Mouse (Mus musculus) A20 (cell line): ENCODE measurements around the gene Espnl.

Experiments
- DNase-seq: peaks from one replicate; pipeline ENCODE4 v3.0.0-alpha.2; 2011; ENCODE audit warnings: low read depth, low spot score

Gene Espnl

DNA sequence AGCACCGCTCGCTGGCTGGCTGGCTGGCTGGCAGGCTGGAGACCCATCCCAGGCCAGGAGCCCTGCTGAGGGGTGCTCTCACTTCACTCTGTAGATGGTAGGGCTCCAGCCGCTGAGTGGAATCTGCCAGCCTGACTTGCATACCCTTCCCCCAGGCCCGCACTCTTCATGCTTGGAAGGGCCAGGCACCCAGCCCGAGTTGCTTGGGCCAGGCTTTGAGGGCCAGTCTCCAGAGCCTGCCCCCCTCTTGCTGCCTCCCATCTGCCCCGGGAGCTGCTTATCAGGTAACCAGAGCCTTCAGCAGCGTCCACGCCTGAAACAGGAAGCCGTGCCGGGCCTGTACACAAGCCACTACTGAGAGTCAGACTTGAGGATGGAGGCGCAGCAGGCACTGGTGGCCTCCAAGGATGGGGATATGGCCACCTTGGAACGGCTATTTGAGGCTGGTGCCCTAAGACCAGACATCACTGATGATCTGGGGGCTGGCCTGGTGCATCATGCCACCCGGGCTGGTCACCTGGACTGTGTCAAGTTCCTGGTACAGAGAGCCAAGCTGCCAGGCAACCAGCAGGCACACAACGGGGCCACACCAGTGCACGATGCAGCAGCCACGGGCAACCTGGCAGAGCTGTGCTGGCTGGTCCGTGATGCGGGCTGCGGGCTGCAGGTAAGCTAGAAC, at the start of gene Espnl:
Gene Espnl (plus strand): TSS at position 316 of the 679 bp plus-strand sequence.
- peak; percentile 28 for DNase-seq

DNA sequence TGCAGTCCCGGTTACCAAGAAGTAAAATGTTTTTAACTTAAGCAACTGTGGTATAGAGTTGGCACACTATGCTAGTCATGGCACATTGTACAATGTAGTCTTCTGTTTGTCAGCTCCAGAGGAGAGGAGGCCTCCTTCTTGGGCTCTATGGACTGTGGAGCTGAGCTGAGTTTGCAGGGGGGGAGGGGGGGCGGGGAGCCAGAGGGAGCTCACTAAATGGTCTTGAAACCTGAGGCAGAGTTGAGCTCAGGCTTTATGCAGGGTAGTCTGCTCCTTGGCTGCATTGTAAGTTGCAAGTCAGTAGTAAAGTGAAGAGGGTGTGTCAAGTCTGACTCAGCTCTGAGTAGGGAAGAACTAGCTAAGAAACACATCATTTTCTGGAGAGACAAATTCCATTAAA, 49.6 kb upstream of the Espnl start:
- DNase-seq, result no peak

DNA sequence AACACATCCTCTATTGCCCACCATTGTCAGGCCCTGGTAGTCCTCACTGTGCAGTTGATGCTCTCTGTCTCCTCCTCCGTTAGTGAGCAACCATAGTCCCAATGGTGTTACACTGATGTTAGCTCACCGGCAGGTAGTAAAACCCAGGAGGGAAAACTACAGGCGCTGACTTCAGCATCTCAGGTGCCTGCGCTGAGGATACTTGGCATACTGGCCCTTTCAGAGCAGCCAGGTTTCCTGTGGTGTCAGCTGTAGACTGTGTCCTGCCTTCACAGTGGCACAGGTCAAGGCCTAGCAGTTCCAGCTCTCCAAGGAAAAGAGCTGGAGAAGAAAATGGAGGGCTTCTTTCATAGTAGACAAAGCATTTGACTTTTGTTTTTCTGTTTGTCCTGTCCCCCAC, 45.3 kb upstream of the Espnl start:
- no peak for DNase-seq

DNA sequence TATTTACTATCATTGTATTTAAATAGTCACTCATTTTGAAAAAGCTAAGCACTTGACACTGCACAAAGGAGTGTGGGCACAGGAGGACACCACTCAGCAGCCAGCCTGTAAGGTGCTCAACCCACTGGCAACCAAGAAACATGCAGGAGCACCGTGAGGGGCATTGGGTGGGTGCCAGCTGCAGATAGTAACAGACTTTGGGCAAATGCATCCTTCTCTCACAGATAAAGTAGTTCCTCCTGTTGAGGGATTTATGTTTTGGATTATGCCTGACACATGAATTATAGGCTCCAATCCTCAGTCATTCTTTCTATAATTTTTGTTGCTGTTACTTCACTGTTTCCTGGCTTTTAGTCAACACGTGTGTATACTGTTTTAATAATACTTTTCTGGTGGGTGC, 44.4 kb upstream of the Espnl start:
- no peak for DNase-seq

- no peak for DNase-seq
These were observed 43.3 kb upstream of the Espnl start for GRCm38 (mm10) chr1:91278410-91279119.

DNA sequence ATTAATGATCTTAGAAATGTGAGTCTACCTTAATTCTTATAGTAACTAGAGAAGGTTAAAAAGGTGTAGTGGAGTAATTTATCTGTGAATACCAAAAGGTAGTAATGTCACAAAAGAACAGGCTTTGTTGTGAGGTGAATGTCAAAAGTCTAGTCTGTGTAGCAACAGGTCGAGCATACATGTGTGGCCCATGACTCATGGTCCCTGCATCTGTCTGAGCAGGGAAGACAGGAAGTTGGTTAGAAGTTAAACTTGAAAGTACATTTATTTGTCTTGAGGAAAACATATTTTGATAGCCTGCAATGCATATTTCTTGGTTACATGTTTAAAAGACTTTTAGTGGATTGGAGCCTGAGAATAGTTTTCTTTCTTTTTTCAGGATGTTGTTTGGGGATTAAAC, 42.7 kb upstream of the Espnl start:
- no peak for DNase-seq

DNA sequence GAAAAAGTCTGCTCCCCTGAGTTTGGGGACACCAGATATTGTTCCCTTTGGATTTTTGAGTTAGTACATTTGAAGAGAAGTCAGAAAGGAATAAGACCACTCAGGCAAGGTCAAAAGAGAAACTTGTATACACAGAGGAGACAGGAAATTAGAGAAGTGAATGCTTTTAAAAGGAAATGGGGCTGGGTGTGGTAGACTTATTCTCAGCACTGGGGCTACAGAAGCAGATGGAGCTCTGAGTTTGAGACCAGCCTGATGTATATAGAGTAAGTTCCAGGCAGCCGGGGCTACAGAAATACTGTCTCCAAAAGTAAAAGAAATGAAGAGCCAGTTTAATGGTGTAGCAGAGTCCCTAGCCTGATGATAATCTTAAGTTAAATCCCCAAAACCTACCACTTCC, 39.3 kb upstream of the Espnl start:
- peak; percentile 37 for DNase-seq

GRCm38 (mm10) chr1:91289375-91289774, 32.5 kb upstream of the Espnl start:
- DNase-seq, result no peak

- no peak for DNase-seq
These were observed 29.6 kb upstream of the Espnl start for GRCm38 (mm10) chr1:91292101-91292825.

- no peak for DNase-seq
These were observed 26.3 kb upstream of the Espnl start for GRCm38 (mm10) chr1:91295544-91295943.

GRCm38 (mm10) chr1:91297799-91298744, 23.8 kb upstream of the Espnl start, which contains the start of gene Scly:
TSS of gene Scly (plus strand) at chr1:91298338.
- peak; percentile 96 for DNase-seq

GRCm38 (mm10) chr1:91299026-91299706, 22.7 kb upstream of the Espnl start:
- peak; percentile 56 for DNase-seq

GRCm38 (mm10) chr1:91299707-91300426, 22.0 kb upstream of the Espnl start:
- no peak for DNase-seq

DNA sequence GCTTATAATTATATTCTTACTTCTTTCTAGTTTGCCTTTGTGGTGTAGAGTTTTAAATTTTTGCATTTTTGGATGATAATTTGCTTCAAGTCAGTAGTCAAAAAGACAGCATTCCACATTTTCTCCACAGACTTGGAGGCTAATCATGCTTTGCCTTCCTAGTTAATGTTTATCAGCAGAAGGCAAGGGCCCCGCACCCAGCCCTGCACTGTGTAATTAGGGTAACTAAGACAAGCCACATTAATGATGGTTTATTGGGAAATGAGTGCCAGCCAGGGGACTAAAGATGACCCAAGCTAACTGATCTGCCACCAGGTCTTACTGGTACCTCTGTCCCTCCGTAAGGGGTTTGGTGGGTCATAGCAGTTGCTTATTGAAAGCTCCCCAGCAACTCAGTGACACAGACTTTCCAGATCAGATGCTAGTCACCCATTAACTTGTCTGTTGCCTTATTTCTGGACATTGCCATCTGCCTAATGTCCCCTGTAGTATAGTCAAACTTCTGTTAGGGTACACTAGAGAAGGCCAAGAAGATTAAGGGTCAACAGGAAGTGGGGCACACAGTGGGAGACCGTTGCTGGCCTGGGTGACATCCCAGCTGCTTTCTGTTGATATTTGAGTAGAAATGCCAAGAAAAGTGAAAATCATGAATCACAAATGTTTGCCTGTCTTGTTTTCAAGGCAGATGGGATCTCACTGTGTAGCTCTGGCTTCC, 20.5 kb upstream of the Espnl start:
- no peak for DNase-seq

DNA sequence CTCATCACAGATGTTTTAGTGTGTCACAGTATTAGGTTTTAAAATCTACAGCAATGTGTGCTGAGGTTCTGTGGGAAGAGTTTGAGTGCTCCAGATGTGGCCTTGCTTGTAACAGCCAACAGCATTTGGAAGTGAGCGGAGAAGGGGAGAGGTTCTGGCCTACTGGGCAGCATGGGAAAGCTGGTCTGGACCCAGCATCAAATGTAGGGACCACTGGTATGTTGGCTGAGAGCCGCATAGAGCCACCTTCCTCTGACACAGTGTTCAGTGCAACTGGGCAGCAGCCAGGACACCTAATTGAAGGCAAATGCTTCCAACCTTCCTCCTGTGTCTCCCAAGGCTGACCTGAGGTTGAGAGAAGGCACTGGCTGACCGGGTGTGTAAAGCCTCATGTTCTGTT, 19.9 kb upstream of the Espnl start:
- DNase-seq, result no peak

GRCm38 (mm10) chr1:91304621-91305020, 17.3 kb upstream of the Espnl start:
- DNase-seq, result no peak

DNA sequence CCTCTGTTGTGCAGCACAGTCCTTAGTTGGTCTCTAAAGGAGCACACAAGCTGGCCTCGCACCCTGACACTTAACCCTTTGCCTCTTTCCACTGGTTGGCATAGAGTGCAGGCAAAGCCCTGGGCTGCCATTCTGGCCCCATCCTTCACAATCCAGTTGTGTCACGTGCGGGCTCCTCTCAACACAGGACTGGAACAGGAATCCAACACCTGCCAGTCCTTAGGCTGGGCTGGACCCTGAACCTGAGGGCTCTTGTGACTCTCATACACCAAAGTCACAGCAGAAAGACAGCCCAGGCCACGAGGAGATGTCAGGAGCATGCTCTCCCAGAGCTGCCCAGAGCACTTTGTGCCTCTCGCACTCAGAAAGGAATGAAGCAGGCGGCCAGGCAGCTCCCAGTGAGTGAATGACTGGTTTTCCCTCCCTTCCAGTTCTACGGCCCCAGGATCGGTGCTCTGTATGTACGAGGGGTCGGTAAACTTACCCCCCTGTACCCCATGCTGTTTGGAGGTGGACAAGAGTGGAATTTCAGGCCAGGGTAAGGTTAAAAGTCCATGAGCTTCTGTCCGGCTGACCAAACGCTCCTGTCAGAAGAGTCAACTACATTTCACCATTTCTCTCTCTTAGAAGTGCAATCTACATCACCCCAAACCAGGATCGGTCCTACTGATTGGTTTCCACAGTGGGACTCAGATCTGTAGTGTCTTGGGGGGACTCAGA, 12.3 kb upstream of the Espnl start:
- DNase-seq, result no peak

GRCm38 (mm10) chr1:91312273-91312672, 9.6 kb upstream of the Espnl start:
- DNase-seq, result no peak

DNA sequence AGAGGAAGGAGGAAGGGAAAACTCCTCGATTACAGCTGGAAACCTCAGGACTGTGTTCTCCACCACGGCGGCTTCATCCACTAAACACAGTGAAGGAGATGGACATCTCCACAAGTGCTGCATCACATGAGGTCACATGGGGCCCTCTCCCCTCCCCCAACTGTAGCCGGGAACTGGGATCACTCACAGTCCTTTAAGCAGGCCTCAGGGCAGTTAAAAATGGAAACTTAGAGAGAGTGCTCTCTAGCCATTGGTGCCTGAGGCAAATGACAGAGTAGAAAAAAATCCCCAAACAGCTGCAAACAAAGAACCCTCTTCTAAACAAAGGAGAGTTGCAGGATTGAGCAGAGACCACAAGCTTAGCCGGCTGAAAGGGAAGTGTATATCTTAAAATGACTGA, 8.6 kb upstream of the Espnl start:
- no peak for DNase-seq
